Mouse (Mus musculus) heart, adult 2 months (tissue): ENCODE measurements around the gene 1700015F17Rik.

Experiments
- CTCF ChIP-seq: fragments of 200-600 bp; IDR thresholded peaks from 2 replicates; pipeline ENCODE4 v1.8.1; 2022; ENCODE audit warnings: antibody characterized with exemption, mild to moderate bottlenecking, moderate library complexity
- EP300 ChIP-seq: fragments of 200-500 bp; IDR thresholded peaks from 2 replicates; pipeline ENCODE4 v1.6.1; 2011; ENCODE audit warnings: low read depth, low read length, control low read depth; ENCODE audit not compliant: insufficient read depth
- POLR2A ChIP-seq: fragments of 200-500 bp; IDR thresholded peaks from 2 replicates; pipeline ENCODE4 v1.6.1; 2011; ENCODE audit warnings: mild to moderate bottlenecking, low read depth, low read length, control low read depth; ENCODE audit not compliant: insufficient read depth

- no peak for TF ChIP-seq CTCF
- TF ChIP-seq POLR2A, result no peak
- TF ChIP-seq EP300, result no peak
Observed at GRCm38 (mm10) chr5:5510304-5510887, 31.5 kb upstream of the 1700015F17Rik start.
